Mouse (Mus musculus) hindbrain, embryonic 16.5 days (tissue): ENCODE data around the gene Krtap10-4. TPM values are rescaled to one million over a fixed set of nuclear protein-coding genes. Genes with fewer than 3 reads are reported as not detected.

Source experiments
- ATAC-seq: fragments of 200-750 bp; cut with Nextera tagmentation; 2 replicates; pipeline ENCODE4 v1.8.0; 2017; ENCODE audit warnings: moderate TSS enrichment, moderate library complexity
- H3K27ac ChIP-seq: fragments of 300-500 bp; sonication (generic); 2 replicates; pipeline ENCODE4 v1.5.1; 2014; ENCODE audit warnings: low read depth, mild to moderate bottlenecking, control low read depth, low read length, moderate library complexity
- H3K27me3 ChIP-seq: fragments of 300-500 bp; sonication (generic); replicated peaks from 2 replicates; pipeline ENCODE4 v1.6.1; 2014; ENCODE audit warnings: low read length; ENCODE audit not compliant: control insufficient read depth, insufficient read depth
- H3K36me3 ChIP-seq: fragments of 300-500 bp; sonication (generic); 2 replicates; pipeline ENCODE4 v1.6.1; 2014; ENCODE audit warnings: mild to moderate bottlenecking, low read length, moderate library complexity, mixed read lengths; ENCODE audit not compliant: control insufficient read depth, insufficient read depth
- H3K4me1 ChIP-seq: fragments of 300-500 bp; sonication (generic); 2 replicates; pipeline ENCODE4 v1.6.1; 2014; ENCODE audit warnings: low read depth, low read length; ENCODE audit not compliant: control insufficient read depth, insufficient read depth
- H3K4me2 ChIP-seq: fragments of 300-500 bp; sonication (generic); 2 replicates; pipeline ENCODE4 v1.6.1; 2014; ENCODE audit warnings: mild to moderate bottlenecking, low read length, control low read depth, moderate library complexity
- H3K4me3 ChIP-seq: fragments of 300-500 bp; sonication (generic); 2 replicates; pipeline ENCODE4 v1.5.1; 2014; ENCODE audit warnings: mild to moderate bottlenecking, low read length, control low read depth, moderate library complexity
- H3K9ac ChIP-seq: fragments of 300-500 bp; sonication (generic); 2 replicates; pipeline ENCODE4 v1.6.1; 2014; ENCODE audit warnings: low read depth, mild to moderate bottlenecking, control low read depth, low read length, moderate library complexity
- H3K9me3 ChIP-seq: fragments of 300-500 bp; sonication (generic); 2 replicates; pipeline ENCODE4 v1.6.1; 2014; ENCODE audit warnings: mild to moderate bottlenecking, low read length, moderate library complexity; ENCODE audit not compliant: control insufficient read depth
- WGBS: fragments of 180-500 bp; shearing (Covaris S2); extraction: QIAGEN DNeasy Blood & Tissue Kit; methylation state at CpG from one replicate; pipeline ENCODE4 v1.1.7; 2014; 5-methylcytosine and 5-hydroxymethylcytosine counted together
- polyA plus RNA-seq: library from polyadenylated mRNA; unstranded; fragments of >200 nt; fragmentation: Nextera tagmentation; extraction: Ambion mirVana; gene quantifications from 2 replicates; pipeline ENCODE4 v1.2.1, GENCODE M21; 2015

Gene Krtap10-4
- polyA plus RNA-seq, 1 experiment from 2014 or later, result not detected

DNA sequence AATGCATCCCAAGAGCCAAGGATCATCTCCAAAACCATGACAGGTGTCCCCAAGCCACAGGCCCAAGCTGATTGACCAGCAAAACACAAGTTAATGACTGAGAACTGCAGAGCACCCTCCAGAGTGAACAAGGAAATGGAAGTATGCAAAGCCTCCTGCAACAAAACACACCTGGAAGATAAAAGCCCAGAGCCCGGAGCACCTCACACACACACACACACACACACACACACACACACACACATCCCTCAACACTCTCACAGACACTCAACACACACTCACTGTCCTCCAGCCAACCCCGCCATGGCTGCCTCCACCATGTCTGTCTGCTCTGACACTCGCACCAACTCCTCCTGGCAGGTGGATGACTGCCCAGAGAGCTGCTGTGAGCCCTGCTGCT is 19.6 kb upstream of the Krtap10-4 start, which contains the start of gene Gm36176:
Gene Gm36176 (plus strand): TSS at position 301 of the 400 bp plus-strand sequence.
- WGBS, result 78% methylated on average over 2 of the region's 3 CpGs
- H3K27me3 ChIP-seq, result no peaks in the 10 kb centered on the region
- no peak within 1 kb of the TSS for H3K9ac ChIP-seq
- no peak for ATAC-seq
- peaks cover 14% of the 10 kb centered on the region for H3K9me3 ChIP-seq
- H3K36me3 ChIP-seq, result no peaks in the 10 kb centered on the region; the same call in 1 of the 2 replicates
- no peak within 1 kb of the TSS for H3K4me2 ChIP-seq
- no peak within 1 kb of the TSS for H3K4me3 ChIP-seq
- H3K4me1 ChIP-seq, result no peaks in the 10 kb centered on the region
- no peak within 1 kb of the TSS for H3K27ac ChIP-seq

DNA sequence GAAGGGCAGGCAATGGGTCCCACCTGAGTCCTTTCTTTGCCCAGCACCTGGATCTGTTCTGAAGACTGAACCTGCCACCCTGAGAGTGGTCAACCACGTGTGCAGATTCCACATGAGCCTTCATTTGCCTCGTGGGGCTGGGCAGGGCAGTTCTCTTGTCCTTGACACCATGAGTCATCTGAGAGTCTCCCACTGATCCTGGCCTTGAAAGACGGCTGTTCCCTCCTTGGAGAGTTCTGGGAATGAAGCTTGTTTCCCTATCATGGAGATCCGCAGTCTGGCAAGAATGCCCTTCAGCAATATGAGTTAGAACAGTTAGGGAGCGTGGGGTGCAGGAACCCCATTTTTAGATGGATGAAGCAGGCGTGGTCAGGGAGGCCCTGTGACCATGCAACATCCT is 12.1 kb upstream of the Krtap10-4 start:
- WGBS, result 84% methylated on average over 6 of the region's 6 CpGs
- peaks cover 7% of the 10 kb centered on the region for H3K9me3 ChIP-seq
- H3K9ac ChIP-seq, result no peak overlapping the region
- no peaks in the 10 kb centered on the region; the same call in 1 of the 2 replicates for H3K36me3 ChIP-seq
- no peak overlapping the region for H3K4me2 ChIP-seq
- no peaks in the 10 kb centered on the region for H3K4me1 ChIP-seq
- no peak for ATAC-seq
- H3K4me3 ChIP-seq, result no peak overlapping the region
- H3K27me3 ChIP-seq, result no peaks in the 10 kb centered on the region
- H3K27ac ChIP-seq, result no peak overlapping the region

DNA sequence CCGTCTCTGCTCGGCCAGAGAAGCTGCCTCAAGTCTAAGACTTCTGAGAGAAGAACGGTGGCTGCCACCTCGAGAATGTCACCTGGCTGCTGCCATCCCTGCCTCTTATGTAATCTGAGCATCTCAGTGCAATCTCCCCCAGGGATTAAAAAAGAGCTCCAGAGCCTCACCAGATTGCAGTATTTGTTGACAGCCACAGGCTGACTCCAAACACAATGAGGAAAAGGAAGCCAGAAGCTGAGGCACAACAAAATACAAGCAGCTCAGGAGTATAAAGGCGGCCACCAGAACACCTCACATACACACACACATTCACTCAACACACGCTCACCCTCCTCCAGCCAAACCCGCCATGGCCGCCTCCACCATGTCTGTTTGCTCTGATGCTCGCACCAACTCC is 8.8 kb upstream of the Krtap10-4 start, which contains the start of gene Krtap10-10:
Gene Krtap10-10 (plus strand): TSS at position 301 of the 400 bp plus-strand sequence.
- Histone ChIP-seq H3K4me1 (no peaks in the 10 kb centered on the region), H3K4me3 (no peak within 1 kb of the TSS)
- WGBS, result 78% methylated on average over 9 of the region's 9 CpGs

DNA sequence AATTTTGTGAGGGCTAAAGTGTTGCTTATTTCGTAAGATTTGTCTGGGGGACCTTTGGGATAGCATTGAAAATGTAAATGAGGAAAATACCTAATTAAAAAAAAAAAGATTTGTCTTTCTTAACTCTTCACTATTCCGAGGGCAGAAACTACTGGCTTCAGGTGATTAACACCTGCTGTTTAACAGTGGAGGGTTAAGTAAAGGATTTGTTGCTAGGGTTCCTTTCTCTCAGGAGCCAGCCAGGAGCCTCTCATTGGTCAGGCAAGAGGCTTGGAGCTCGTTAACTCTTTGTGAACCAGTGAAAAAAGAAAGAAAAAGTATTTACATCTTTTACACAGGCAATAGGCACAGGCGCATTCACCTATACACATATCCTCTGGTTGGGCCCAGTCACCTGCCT is 7.7 kb downstream of the Krtap10-4 start:
- Histone ChIP-seq H3K4me1 (no peaks in the 10 kb centered on the region), H3K36me3 (no peaks in the 10 kb centered on the region), H3K9ac (no peak overlapping the region), H3K27ac (no peak overlapping the region), H3K9me3 (no peaks in the 10 kb centered on the region; the same call in 1 of the 2 replicates), H3K27me3 (no peaks in the 10 kb centered on the region), H3K4me3 (no peak overlapping the region), H3K4me2 (no peak overlapping the region)
- WGBS, result 36% methylated on average over 4 of the region's 4 CpGs
- no peak for ATAC-seq

More for the DNA sequence above, 8.8 kb upstream of the Krtap10-4 start, which contains the start of gene Krtap10-10:
- no peaks in the 10 kb centered on the region for H3K36me3 ChIP-seq
- no peak within 1 kb of the TSS for H3K9ac ChIP-seq
- no peak within 1 kb of the TSS for H3K4me2 ChIP-seq
- no peak within 1 kb of the TSS for H3K27ac ChIP-seq
- H3K27me3 ChIP-seq, result no peaks in the 10 kb centered on the region
- ATAC-seq, result no peak
- H3K9me3 ChIP-seq, result no peaks in the 10 kb centered on the region

DNA sequence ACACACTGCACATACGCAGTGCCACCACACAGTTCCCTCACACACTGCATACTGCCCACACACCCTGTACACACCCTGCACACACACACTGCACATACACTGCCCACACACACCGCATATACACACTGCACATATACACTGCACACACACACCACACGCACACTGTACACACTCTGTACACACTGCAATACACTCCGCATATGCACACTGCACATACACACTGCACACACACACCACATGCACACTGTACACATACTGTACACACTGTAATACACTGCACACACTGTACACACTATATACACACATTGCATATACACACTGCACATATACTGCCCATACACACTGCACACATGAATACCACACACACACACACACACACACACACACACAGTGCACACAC is 8.4 kb downstream of the Krtap10-4 start:
- H3K4me1 ChIP-seq, result no peaks in the 10 kb centered on the region
- H3K9me3 ChIP-seq, result no peaks in the 10 kb centered on the region
- H3K9ac ChIP-seq, result no peak overlapping the region
- WGBS, result 92% methylated on average over 4 of the region's 4 CpGs
- no peaks in the 10 kb centered on the region for H3K27me3 ChIP-seq
- no peak overlapping the region for H3K4me2 ChIP-seq
- no peak overlapping the region for H3K27ac ChIP-seq
- H3K4me3 ChIP-seq, result no peak overlapping the region
- ATAC-seq, result peak; percentile 45; the same call in 1 of the 2 replicates
- H3K36me3 ChIP-seq, result no peaks in the 10 kb centered on the region

DNA sequence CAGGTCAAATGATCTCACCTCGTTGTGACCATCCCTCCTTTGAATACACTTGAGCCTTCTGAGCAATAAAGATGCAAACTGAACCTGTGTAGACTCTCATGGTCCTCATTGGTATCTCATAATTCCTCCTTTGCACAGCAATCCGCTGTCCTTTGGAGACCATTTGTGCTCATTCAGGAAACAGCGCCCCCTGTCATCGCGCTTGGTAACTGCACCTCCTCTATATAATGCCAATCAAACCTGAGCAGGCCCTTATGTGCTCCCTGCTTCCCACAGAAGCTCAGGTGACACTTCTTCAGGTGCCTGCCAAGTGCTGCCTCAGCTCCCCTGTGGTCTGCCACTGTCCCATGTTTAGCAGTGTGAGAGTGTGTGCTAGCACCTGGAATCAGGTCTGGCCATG is 11.4 kb downstream of the Krtap10-4 start:
- H3K4me3 ChIP-seq, result no peak overlapping the region
- no peak for ATAC-seq
- 26% methylated on average over 5 of the region's 5 CpGs for WGBS
- H3K27ac ChIP-seq, result no peak overlapping the region
- H3K4me2 ChIP-seq, result no peak overlapping the region
- H3K4me1 ChIP-seq, result no peaks in the 10 kb centered on the region
- H3K9me3 ChIP-seq, result no peaks in the 10 kb centered on the region
- no peak overlapping the region for H3K9ac ChIP-seq
- no peaks in the 10 kb centered on the region; the same call in 1 of the 2 replicates for H3K27me3 ChIP-seq
- H3K36me3 ChIP-seq, result no peaks in the 10 kb centered on the region

DNA sequence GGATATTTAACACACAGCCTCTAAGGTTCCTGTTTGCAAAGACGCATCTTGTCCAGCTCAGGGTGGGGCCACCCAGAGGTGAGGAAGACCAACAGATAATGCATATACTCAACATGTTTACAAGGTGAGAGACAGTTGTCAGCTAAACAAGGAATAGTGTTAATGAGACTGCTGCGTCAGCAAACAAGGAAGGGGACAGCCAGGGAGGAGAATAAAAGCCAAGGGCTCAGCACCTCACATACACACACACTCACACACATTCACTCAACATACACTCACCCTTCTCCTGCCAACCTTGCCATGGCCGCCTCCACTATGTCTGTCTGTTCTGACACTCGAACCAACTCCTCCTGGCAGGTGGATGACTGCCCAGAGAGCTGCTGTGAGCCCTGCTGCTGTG is 12.5 kb downstream of the Krtap10-4 start, which contains the start of gene Gm2696:
Gene Gm2696 (plus strand): TSS at position 301 of the 400 bp plus-strand sequence.
- Histone ChIP-seq H3K9me3 (no peaks in the 10 kb centered on the region), H3K4me2 (no peak within 1 kb of the TSS), H3K9ac (no peak within 1 kb of the TSS), H3K27ac (no peak within 1 kb of the TSS), H3K4me3 (no peak within 1 kb of the TSS), H3K4me1 (no peaks in the 10 kb centered on the region), H3K27me3 (no peaks in the 10 kb centered on the region; the same call in 1 of the 2 replicates), H3K36me3 (no peaks in the 10 kb centered on the region)
- ATAC-seq, result no peak
- WGBS, result 49% methylated on average over 4 of the region's 4 CpGs

DNA sequence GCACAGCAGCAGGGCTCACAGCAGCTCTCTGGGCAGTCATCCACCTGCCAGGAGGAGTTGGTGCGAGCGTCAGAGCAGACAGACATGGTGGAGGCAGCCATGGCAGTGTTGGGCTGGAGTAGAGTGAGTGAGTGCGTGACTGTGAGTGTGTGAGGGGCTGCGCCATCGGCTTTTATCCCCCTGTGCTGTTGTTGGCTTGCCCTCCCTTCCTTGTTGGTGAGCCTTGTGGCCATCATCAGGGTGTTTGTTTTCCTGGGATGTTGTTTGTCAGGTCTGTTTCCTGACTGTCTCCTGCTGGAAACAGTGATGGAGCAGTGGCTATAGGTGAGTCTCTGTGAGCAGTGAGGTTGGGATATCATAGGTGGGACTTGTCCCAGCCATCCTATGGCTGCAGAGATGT is 15.2 kb downstream of the Krtap10-4 start, which contains the start of gene Gm9507:
Gene Gm9507 (minus strand): TSS at position 101 of the 400 bp plus-strand sequence.
- Histone ChIP-seq H3K4me1 (no peaks in the 10 kb centered on the region), H3K9ac (no peak within 1 kb of the TSS), H3K27ac (no peak within 1 kb of the TSS), H3K4me3 (no peak within 1 kb of the TSS), H3K9me3 (peaks cover 2% of the 10 kb centered on the region; the same call in 1 of the 2 replicates), H3K36me3 (no peaks in the 10 kb centered on the region), H3K4me2 (no peak within 1 kb of the TSS), H3K27me3 (no peaks in the 10 kb centered on the region; the same call in 1 of the 2 replicates)
- 57% methylated on average over 5 of the region's 5 CpGs for WGBS
- no peak for ATAC-seq

DNA sequence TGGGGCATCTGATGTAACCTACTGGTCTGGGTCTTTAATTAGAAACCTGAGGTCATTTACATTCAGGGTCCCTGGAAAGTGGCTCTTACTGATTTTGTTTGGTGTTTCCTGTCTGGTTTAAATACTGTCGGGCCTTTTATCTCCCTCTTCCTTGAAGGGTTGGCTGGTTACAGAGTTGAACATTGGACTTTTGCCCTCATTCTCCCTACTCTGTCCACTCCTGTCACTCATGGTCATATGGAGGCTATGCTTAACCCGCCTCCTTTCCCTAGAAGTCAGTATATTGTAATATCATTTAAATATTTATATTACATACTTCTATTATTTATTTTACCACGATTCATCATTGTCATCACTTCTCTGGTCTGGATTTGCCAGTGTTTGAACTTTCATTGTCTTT is 22.8 kb downstream of the Krtap10-4 start:
- Histone ChIP-seq H3K36me3 (no peaks in the 10 kb centered on the region), H3K9me3 (peaks cover 2% of the 10 kb centered on the region; the same call in 1 of the 2 replicates), H3K27me3 (no peaks in the 10 kb centered on the region), H3K4me1 (no peaks in the 10 kb centered on the region), H3K4me2 (no peak overlapping the region), H3K9ac (no peak overlapping the region), H3K27ac (no peak overlapping the region), H3K4me3 (no peak overlapping the region)
- no peak for ATAC-seq
- WGBS, result 77% methylated on average over 3 of the region's 3 CpGs
